Mouse (Mus musculus): ENCODE results near the gene Rpl18.
A peak's percentile ranks its signal among the peaks of the same experiment; 100 is the strongest.

Gene Rpl18

GRCm38 (mm10) chr7:45700301-45701015 lies 14.8 kb upstream of the Rpl18 start:
- peak; percentile 88 to 91 for DNase-seq (ENCODE audit: low spot score in 2 of 2)

- peak in 1 of 2 experiments; percentile 54 for DNase-seq (ENCODE audit: low spot score in 2 of 2)
Measured at GRCm38 (mm10) chr7:45701072-45701471, 14.2 kb upstream of the Rpl18 start.

- DNase-seq (ENCODE audit: low spot score in 2 of 2), result no peak
Measured at GRCm38 (mm10) chr7:45701607-45702006, 13.7 kb upstream of the Rpl18 start.

GRCm38 (mm10) chr7:45702316-45702715 lies 12.9 kb upstream of the Rpl18 start:
- no peak for DNase-seq (ENCODE audit: low spot score in 2 of 2)

GRCm38 (mm10) chr7:45702809-45703520 lies 12.3 kb upstream of the Rpl18 start:
- no peak for DNase-seq (ENCODE audit: low spot score in 2 of 2)

GRCm38 (mm10) chr7:45703521-45704033 lies 11.7 kb upstream of the Rpl18 start:
- DNase-seq (ENCODE audit: low spot score in 2 of 2), result no peak

GRCm38 (mm10) chr7:45704046-45704559 lies 11.2 kb upstream of the Rpl18 start:
- DNase-seq (ENCODE audit: low spot score in 2 of 2), result peak; percentile 88 to 90

- DNase-seq (ENCODE audit: low spot score in 2 of 2), result peak; percentile 100
Measured at GRCm38 (mm10) chr7:45704730-45705442, 10.4 kb upstream of the Rpl18 start, which contains the start of gene Dbp. Gene Dbp, plus strand, starts transcription at chr7:45705088.

- no peak for DNase-seq (ENCODE audit: low spot score in 2 of 2)
Measured at GRCm38 (mm10) chr7:45705443-45705864, 9.8 kb upstream of the Rpl18 start.

- DNase-seq (ENCODE audit: low spot score in 2 of 2), result peak in 1 of 2 experiments; percentile 91
Measured at GRCm38 (mm10) chr7:45705873-45706281, 9.4 kb upstream of the Rpl18 start.

GRCm38 (mm10) chr7:45706721-45707241 lies 8.5 kb upstream of the Rpl18 start:
- peak in 1 of 2 experiments; percentile 81 for DNase-seq (ENCODE audit: low spot score in 2 of 2)

- DNase-seq (ENCODE audit: low spot score in 2 of 2), result peak; percentile 90 to 96
Measured at GRCm38 (mm10) chr7:45707375-45707967, 7.8 kb upstream of the Rpl18 start.

- DNase-seq (ENCODE audit: low spot score in 2 of 2), result no peak
Measured at GRCm38 (mm10) chr7:45708221-45708761, 7.0 kb upstream of the Rpl18 start.

- DNase-seq (ENCODE audit: low spot score in 2 of 2), result peak in 1 of 2 experiments; percentile 43
Measured at GRCm38 (mm10) chr7:45709036-45709435, 6.2 kb upstream of the Rpl18 start.

GRCm38 (mm10) chr7:45709677-45710355 lies 5.4 kb upstream of the Rpl18 start:
- no peak for DNase-seq (ENCODE audit: low spot score in 2 of 2)

- DNase-seq (ENCODE audit: low spot score in 2 of 2), result peak in 1 of 2 experiments; percentile 48
Measured at GRCm38 (mm10) chr7:45710477-45711191, 4.6 kb upstream of the Rpl18 start.

GRCm38 (mm10) chr7:45711316-45712021 lies 3.8 kb upstream of the Rpl18 start:
- no peak for DNase-seq (ENCODE audit: low spot score in 2 of 2)

- no peak for DNase-seq (ENCODE audit: low spot score in 2 of 2)
Measured at GRCm38 (mm10) chr7:45712022-45712757, 3.1 kb upstream of the Rpl18 start.
